Mouse (Mus musculus) urinary bladder, postnatal 25 days (tissue): Measurements from ENCODE around the gene Lyrm7.
"Not testable (repeated sequence)": the region's sequence is repeated elsewhere in the genome, so short reads cannot be mapped to it uniquely, and the experiment has no call there.

ENCODE experiments used
- DNase-seq: peaks from one replicate; pipeline ENCODE4 v3.0.0; 2022; ENCODE audit warnings: low spot score

The Lyrm7 gene

DNA sequence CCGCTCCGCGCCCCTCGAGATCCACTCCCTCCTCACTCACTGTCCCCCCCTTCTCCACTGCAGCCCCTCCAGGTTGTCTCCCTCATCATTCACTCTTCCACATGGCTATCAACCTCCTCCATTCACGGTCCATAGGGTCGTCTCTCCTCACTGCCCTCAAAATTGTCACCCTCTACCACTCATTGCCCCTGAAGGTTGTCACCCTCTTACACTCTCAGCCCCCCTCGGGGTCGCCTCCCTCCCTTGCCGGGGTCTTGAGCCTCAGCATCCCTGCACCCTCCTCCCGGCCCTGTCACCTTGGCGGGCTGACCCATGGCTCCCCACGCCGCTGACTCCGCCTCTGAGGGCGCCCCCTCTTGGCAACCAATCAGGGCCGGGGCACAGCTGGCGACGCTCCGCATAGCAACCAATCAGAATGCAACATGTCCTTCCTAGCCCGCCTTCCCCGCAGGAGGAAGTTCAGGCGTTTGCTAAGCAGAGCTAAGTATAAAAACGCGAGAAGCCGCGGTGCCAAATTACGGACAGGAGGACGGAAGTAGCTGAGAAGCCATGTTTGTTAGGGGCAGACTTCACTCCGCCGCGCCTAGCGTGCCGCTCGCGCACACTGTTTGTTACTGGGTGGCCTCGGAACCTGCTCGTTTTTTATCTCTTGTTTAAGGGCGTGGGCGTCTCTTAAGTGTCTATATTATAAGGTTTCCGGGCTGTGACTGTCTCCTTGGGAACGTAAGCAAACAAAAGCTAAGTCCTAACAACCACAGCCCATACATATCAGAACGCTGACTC, at the start of gene Lyrm7:
Gene Lyrm7 (minus strand): TSS at position 661 of the 783 bp plus-strand sequence.
- DNase-seq = peak; percentile 94

DNA sequence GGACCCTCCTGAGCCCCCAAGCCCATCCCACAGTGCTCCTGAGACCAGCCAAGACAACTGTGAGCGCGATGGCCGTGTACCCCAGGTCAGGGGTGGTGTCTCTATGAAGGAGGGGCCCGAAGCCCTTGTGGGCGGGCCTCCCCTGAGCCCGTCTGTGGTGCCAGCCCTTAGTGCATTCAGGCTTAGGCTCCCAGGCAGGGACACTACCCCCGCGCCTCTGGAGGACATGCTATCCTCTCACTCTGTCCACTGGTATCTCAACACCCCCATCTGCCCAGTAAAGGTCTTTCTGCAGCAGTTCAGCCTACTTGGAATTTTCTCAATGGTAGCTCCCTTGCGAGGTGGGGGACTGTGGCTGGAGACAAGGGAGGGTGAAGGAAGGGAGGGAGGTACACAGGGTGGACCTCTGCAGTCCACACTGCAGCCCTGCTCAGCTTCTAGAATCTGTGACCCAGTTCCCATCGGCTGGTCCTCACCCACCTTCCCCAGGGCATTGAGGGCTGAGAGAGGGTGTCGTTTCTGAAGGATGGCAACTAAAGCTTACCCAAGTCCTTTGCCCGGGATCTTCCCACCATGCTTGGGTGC, 49.5 kb upstream of the Lyrm7 start:
- no peak for DNase-seq

DNA sequence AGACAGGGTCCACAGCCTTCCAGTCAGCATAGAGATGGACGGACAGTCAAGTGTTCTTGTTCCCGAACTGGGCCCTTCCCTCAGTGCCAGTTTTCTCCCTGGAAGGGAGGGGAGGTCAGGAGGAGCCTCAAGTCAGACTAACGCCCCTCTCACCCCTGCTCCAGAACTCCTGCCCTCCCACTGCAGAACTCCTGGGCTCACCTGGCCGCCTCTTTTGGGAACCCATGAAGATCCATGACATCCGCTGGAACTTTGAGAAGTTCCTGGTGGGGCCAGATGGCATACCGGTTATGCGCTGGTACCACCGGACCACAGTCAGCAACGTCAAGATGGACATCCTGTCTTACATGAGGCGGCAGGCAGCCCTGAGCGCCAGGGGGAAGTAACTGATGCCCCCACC, 48.6 kb upstream of the Lyrm7 start:
- no peak for DNase-seq

DNA sequence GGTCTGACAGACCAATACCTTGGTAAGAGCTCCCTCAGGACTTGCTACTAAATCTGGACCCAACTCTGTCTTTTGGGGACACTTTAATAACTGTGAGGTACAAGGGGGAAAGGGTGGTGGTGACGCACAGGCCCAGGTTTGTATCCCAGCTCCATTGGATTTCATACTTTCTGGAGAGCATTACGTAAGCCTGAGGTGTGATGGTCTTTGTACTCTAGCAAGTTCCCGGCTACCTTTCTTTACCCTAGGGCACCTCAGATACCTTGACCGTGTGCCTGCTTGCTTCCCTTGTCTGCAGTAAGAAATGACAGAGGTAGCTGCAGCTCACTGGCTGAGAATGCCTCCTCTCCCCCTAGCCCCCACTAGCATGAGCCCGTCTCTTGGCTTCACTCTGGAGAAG, 46.5 kb upstream of the Lyrm7 start:
- DNase-seq = no peak

DNA sequence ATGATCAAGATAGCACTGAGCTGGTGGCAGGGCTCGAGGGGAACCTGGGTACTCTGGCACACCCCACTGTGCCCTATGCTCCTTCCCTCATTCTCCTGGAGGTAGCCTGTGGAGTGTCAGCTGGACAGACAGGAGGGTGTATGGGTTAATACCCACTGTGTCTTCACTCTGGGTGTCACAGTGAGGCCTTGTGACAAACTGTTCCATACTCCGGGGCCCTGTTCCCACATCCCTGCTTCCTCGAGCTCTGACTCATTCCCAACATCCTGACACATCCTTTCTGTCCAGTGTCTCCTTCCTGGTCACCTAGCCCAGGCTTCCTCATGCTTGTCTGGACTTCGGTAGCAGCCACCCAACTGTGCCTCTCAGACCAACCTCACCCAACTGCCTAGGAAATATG, 45.8 kb upstream of the Lyrm7 start:
- no peak for DNase-seq

DNA sequence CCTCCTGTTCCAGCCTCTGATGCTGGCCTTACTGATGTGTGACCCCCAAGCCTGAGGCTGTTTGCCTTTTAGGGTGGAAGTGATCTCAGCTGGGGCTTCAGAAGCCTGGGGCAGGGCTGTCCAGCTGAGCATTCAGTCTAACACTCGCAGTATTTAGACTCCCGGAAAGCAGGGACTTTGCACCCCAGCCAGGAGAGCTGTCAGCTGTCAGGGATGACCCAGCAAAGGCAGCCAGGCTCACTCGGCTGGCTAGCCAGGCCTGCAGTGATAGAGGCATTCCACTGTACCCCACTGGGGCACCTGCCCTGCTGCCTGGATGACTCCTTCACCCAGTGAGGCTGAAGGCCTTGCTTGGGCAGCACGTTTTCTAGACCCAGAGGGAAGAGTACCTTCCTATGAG, 45.2 kb upstream of the Lyrm7 start:
- no peak for DNase-seq

DNA sequence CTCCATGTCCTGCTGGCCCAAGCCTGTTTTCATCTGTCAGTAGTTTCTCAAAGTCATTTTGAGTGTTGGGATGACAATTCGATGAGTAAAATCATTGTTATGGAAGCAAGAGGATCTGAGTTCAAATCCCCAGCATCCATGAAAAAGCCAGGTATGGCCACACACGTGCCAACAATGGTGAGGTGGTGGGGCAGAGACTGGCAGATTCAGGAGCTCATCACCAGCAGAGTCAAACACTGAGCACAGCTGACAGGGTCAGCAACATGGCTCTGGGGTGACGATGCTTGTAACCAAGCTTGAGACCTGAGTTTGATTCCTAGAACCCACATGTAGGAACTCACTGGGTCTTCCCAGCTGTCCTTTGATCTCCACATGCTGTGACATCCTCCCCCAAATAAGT, 44.4 kb upstream of the Lyrm7 start:
- DNase-seq = no peak

DNA sequence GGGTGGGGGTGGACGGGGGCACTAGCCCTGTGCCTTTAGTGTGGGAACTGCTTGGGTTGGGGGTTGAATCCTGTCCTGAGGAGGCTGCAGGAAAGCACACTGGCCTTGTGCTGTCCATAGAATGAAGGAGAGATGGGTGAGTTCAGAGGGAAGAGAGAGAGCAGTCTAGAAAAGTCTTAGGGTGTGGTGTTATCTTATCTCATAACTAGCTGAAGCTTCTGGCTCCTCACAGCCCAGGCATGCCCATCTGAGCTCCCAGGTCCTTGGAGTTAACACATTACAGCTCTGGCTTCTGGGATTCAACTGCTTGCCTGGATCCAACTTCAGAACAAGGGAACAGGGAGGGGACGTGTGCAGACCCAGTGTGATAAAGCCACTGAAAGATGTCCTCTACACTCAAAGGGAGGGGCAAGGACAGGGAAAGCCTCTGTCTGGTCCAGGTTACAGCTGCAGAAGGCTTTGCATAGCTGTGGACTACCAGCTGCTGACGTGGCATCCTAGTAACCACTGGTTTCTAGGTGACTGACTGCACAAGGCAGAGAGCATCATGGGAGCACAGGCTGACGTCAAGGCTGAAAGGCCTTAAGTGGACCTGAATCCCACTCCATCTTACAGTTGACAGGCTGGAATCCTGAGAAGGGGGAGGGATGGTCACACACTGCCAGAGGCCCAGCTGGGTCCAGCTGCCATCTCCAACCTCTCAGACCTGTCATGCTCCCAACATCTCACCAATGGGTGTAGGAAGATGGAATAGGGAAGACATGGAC, 43.4 kb upstream of the Lyrm7 start:
- DNase-seq = no peak

DNA sequence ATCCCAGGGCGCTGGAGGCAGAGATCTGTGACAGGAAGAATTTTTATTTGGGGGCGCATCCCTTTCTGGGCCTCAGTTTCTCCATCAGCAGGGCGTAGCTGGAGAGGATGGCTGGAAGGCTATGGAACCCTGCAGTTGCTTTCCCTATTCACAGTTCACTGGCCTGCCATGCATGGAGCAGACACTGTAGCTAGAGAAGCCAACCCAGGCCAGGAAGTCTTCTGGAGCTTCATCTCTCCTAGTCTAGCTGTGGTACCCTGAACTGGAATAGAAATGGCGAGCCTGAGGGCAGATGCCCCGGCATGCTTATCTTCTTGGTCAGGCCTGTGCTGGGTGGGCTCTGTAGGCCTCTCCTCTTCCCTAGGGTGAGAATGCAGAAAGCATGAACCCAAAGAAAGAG, 42.6 kb upstream of the Lyrm7 start:
- DNase-seq = no peak

DNA sequence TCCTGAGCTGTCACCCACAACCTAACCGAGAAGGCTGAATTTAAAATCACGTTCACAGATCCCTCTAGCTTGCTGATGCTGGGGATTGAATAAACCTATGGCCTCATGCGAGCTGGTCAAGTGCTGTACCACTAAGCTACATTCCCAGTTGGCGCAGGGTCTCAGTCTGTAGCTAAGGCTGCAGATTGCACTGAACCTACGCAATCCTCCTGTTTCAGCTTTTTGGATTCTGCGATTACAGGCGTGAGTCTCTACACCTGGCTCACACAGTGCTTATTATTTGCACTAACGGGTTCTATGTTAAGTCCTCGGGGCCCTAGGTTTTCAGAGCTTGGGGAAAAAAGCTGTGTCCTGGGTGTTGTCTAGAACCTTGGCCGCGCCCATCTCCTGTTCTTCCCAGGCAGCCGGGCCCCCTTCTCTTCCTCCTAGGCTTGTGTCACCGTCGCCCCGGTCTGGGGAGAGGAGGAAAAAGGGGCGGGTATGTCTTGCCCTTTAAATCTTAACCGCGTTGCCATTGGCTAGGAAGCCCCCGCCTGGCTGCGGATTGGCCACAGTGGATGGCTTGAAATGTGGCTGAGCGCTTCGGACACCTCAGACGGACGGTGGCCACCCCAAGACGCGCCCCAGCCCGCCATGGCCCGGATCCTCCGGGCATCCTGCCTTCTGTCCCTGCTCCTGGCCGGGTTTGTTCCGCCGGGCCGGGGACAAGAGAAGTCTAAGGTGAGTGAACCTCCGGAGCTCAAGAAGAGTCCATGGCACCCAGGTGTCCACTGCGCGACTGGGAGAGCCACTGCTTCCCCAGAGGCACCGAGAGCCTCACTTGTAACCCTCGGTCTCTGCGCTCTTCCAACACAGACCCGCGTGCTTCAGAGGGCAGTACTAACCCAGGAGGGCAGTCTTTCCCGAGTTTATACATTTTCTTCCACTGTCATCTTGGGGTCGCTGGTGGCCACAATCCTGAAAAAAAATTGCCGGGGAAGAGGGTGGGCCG, 41.9 kb upstream of the Lyrm7 start, which contains the start of gene Gpx3:
Gene Gpx3 (plus strand): TSS at position 121 of the 991 bp plus-strand sequence.
- DNase-seq = peak; percentile 48

DNA sequence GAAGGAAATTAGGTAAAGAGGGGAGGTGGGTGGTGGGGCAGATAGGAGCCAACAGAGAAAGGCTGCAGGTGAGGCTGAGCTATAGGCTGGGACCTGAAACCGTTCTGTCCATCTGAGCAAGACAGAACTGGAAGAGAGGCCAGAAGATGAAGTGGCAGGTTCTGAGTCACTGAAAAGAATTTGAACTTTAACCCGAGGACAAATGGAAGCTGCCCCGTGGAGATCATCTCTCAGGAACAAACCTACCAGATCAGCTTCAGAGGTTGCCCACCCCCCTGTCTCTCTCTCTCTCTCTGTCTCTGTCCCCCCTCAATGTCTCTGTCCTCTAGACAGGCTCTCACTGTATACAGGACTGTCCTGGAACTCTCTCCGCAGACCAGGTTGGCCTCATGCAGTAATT, 38.9 kb upstream of the Lyrm7 start:
- no peak for DNase-seq

DNA sequence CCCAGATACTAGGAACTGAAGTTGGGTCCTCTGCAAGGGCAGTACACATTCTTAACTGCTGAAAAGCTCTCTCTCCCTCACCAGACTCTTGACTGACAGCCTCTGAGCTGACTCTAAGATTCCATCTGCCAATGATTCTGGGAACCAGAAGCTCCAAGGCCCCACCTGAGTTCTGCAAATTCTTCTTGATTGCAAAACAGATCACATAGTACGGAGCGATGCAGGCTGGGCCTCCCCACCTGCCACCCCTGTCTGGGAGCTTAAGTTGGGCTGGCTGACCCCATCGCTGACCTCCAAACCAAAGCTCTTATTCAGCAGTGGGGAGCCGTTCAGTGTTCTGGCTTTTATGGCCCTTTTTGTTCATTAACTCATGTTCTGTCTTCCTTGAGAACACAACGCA, 36.8 kb upstream of the Lyrm7 start:
- no peak for DNase-seq

DNA sequence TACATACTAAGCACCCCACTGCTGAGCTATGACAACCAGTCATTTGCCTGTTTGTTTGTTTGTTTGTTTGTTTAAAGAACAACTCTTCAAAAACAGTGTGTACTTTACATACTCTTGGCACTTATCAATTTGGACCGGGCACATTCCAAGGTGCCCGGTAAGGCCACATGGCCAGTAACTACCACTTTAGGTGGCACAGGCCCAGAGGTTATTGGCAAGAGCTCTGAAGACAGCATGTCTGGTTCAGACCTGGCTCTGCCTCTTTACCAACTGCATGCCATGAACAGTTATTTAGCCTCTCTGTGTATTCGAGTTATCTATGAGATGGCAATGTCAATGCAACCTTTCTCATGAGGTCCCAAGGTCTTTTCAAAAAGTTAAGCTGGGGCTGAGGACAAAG, 35.9 kb upstream of the Lyrm7 start:
- not testable (repeated sequence) for DNase-seq

DNA sequence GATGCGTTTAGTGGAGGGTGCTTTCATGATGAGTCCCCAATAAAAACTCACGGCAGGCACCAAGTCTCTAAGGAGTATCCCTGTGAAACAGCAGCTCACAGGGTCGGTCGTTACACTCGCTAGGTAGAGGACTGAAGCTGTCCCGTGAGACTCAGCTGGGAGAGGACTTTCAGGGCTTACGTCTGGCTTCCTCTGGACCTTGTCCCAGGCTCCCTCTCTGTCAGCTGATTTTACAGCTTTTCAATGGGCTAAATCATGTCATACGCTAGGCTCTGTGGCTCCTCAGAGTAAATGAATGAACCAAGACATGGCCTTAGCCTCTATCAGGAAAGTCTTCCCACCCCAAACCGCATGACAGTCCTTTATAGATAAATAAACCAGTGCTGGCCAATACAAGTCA, 33.9 kb upstream of the Lyrm7 start:
- no peak for DNase-seq

DNA sequence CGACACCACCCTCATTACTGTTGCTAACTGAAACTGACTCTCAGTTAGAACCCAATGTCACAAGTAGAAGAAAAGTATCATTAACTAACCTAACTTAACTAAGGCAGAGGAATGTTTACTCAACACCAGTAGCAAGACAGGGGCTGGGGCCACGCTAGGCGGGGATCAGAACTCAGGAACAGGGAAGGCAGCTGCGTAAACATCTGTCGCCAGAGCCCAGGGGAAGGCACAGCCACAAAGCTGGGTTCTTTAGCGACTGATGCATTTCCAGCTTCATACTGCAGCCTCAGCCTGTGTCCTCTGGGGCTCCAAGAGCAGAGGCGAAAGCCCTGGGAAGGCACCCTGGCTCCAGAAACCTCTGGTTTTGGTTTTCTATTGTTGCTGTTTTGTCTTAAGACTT, 31.4 kb upstream of the Lyrm7 start:
- DNase-seq = no peak

DNA sequence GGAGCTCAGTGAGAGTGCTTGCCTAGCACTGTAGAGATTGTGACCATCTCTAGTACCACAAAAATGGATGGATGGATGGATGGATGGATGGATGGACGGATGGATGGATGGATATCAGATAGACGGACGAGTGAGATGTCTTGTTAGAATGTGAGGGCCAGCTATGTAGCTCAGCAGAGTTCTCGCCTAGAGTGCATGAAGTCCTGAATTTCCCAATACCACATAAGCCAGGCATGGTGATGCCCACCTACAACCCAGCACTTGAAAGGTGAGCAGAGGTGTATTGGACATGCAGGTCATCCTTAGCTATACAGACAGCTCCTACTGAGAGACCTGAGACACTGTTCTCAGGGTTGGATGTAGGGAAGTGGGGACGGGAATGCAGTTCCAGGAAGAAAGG, 30.6 kb upstream of the Lyrm7 start:
- DNase-seq = no peak

DNA sequence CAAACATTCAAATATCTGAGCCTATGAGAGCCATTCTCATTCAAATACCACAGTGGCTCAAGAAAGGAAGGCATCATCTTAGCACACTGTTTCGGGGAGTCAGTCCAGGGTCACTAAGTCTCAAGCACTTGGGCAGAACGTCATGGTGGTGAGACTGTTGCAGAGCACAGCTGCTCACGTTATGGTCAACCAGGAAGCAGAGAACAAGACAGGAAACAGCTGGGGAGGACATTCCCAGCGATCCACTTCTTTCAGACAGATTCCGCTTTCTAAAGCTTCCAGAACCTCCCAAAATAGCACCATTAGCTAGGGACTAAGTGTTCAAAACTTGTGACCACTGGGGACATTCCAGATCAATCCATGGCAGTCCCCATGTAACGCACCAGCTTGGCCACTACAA, 27.2 kb upstream of the Lyrm7 start:
- no peak for DNase-seq

DNA sequence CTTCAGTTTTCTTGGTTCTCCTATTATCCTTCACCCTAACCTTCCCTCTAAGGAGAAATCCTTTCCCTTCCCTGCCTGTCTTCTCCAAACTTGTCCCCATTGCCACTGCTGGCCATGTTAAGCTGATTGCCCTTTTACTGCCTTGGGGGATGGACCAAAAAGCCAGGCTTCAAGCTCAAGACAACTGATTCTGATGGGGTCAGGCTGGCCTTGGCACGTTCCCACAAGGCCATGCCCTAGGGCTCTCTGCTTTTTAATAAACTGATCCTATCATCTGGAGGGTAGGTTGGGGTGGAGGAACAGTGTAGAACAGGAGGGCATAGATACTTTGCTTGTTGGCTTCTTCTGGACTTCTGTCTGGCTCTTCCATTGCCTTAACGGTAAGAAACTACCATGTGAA, 24.7 kb upstream of the Lyrm7 start:
- DNase-seq = no peak

DNA sequence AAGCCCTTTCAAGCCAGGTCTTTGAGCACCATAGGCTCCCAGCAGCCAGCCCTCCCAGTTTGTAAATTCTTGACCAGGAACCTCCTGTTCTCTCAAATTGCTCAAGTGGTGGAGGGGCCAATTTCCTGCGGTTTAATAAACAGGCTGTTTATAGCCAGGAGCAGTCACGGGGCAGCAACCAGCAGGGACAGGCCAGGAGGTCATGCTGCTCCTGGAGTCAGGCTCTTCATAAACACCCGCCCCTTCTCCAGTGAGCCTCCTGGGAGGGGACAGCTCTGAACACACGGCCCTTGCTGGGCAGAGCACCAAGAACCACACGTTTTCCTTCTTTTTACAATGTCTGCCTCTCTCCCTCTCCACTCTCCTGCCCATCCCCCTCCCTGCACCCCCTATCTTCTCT, 24.2 kb upstream of the Lyrm7 start:
- no peak for DNase-seq

DNA sequence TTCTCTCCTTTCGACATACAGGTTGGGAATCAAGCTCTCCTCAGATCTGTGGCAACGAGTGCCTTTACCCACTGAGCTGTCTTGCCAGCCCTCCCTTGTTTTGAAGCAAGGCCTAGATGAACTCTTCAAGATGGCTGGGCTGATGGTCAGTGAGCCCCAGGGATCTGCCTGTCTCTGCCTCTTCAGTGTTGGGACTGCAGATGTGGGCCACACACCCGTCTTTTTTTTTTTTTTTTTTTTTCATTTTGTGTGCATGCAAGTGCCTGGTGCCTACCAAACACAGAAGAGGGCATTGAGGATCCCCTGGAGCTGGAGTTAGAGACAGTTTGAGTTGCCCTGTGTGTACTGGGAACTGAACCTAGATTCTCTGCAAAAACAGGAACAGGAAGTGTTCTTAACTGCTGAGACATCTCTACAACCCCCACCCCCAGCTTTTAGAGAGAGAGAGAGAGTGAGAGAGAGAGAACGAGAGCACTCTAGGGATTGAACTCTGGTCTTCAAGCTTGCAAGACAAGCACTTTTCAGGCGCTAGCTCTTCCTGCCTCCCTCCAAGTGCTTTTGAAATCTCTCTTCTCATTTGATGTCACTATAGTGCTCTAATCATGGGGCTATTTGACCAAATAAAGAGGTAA, 23.6 kb upstream of the Lyrm7 start:
- DNase-seq = no peak

DNA sequence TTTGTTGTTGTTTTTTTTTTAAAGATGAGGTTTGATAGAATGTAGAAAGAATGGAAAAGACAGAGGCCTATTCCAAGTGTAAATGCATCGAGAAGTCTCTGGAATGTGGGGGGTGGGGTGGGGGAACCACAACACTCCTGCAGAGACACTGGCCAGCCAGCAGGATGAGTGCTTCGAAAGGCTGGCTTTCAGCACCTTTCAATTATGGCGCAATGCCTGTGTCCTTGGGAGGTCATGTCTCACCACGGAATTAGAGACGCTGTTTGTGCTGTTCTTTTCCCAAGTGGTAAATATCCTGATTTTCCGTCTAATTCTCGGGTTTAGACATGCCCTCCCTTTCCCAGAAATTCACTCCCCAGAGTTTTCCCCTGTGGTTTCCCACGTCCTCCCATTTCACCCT, 22.0 kb upstream of the Lyrm7 start:
- no peak for DNase-seq
